Mouse (Mus musculus): ENCODE measurements at regions not wholly inside any gene's neighbourhood (a gene's known extent, or its start where the extent isn't known, plus 50 kb on each side); places are given as distances from the start of the nearest gene placed in this dataset.

GRCm38 (mm10) chr8:103238456-103238970, 453.1 kb upstream of the Cdh11 start:
- ATAC-seq (ENCODE audit: extremely low read depth, insufficient number of reproducible peaks, low FRiP score, poor library complexity, severe bottlenecking) = no peak

GRCm38 (mm10) chr8:103244169-103244568, 458.7 kb upstream of the Cdh11 start:
- no peak for ATAC-seq (ENCODE audit: extremely low read depth, insufficient number of reproducible peaks, low FRiP score, poor library complexity, severe bottlenecking)

GRCm38 (mm10) chr8:103244658-103245057, 459.2 kb upstream of the Cdh11 start:
- no peak for ATAC-seq (ENCODE audit: extremely low read depth, insufficient number of reproducible peaks, low FRiP score, poor library complexity, severe bottlenecking)

GRCm38 (mm10) chr8:103245864-103246263, 460.4 kb upstream of the Cdh11 start:
- ATAC-seq (ENCODE audit: extremely low read depth, insufficient number of reproducible peaks, low FRiP score, poor library complexity, severe bottlenecking) = no peak

GRCm38 (mm10) chr8:103261236-103261635, 475.8 kb upstream of the Cdh11 start:
- no peak for ATAC-seq (ENCODE audit: extremely low read depth, insufficient number of reproducible peaks, low FRiP score, poor library complexity, severe bottlenecking)

GRCm38 (mm10) chr8:103270035-103270434, 484.6 kb upstream of the Cdh11 start:
- ATAC-seq (ENCODE audit: extremely low read depth, insufficient number of reproducible peaks, low FRiP score, poor library complexity, severe bottlenecking) = no peak

- no peak for ATAC-seq (ENCODE audit: extremely low read depth, insufficient number of reproducible peaks, low FRiP score, poor library complexity, severe bottlenecking)
These were observed 485.5 kb upstream of the Cdh11 start for GRCm38 (mm10) chr8:103270815-103271553.

GRCm38 (mm10) chr8:103272305-103273079, 487.1 kb upstream of the Cdh11 start:
- ATAC-seq (ENCODE audit: extremely low read depth, insufficient number of reproducible peaks, low FRiP score, poor library complexity, severe bottlenecking) = no peak

- ATAC-seq (ENCODE audit: extremely low read depth, insufficient number of reproducible peaks, low FRiP score, poor library complexity, severe bottlenecking) = no peak
These were observed 488.0 kb upstream of the Cdh11 start for GRCm38 (mm10) chr8:103273476-103273875.

- no peak for ATAC-seq (ENCODE audit: extremely low read depth, insufficient number of reproducible peaks, low FRiP score, poor library complexity, severe bottlenecking)
These were observed 496.4 kb upstream of the Cdh11 start for GRCm38 (mm10) chr8:103281801-103282200.

- no peak for ATAC-seq (ENCODE audit: extremely low read depth, insufficient number of reproducible peaks, low FRiP score, poor library complexity, severe bottlenecking)
These were observed 503.1 kb upstream of the Cdh11 start for GRCm38 (mm10) chr8:103288561-103288974.

GRCm38 (mm10) chr8:103292896-103293295, 507.5 kb upstream of the Cdh11 start:
- no peak for ATAC-seq (ENCODE audit: extremely low read depth, insufficient number of reproducible peaks, low FRiP score, poor library complexity, severe bottlenecking)

- no peak for ATAC-seq (ENCODE audit: extremely low read depth, insufficient number of reproducible peaks, low FRiP score, poor library complexity, severe bottlenecking)
These were observed 521.2 kb upstream of the Cdh11 start for GRCm38 (mm10) chr8:103306476-103307183.

- ATAC-seq (ENCODE audit: extremely low read depth, insufficient number of reproducible peaks, low FRiP score, poor library complexity, severe bottlenecking) = no peak
These were observed 528.1 kb upstream of the Cdh11 start for GRCm38 (mm10) chr8:103313576-103313975.

GRCm38 (mm10) chr8:103314279-103315022, 529.0 kb upstream of the Cdh11 start:
- no peak for ATAC-seq (ENCODE audit: extremely low read depth, insufficient number of reproducible peaks, low FRiP score, poor library complexity, severe bottlenecking)

GRCm38 (mm10) chr8:103315742-103316141, 530.3 kb upstream of the Cdh11 start:
- ATAC-seq (ENCODE audit: extremely low read depth, insufficient number of reproducible peaks, low FRiP score, poor library complexity, severe bottlenecking) = no peak

- no peak for ATAC-seq (ENCODE audit: extremely low read depth, insufficient number of reproducible peaks, low FRiP score, poor library complexity, severe bottlenecking)
These were observed 531.2 kb upstream of the Cdh11 start for GRCm38 (mm10) chr8:103316691-103317091.

GRCm38 (mm10) chr8:103317149-103317725, 531.8 kb upstream of the Cdh11 start:
- ATAC-seq (ENCODE audit: extremely low read depth, insufficient number of reproducible peaks, low FRiP score, poor library complexity, severe bottlenecking) = no peak
